Comparison of ENCODE assay signal across 1 mouse cellular context in genomic region chr5:110135293-110136086, GRCm38 (mm10).
A peak's percentile ranks its signal among the peaks of the same experiment; 100 is the strongest.
TF ChIP-seq lines count a peak whose summit lies in the region.

TSS of gene Chfr (plus strand) at chr5:110135842.

TF ChIP-seq in CH12.LX, 34 proteins besides CTCF, POLR2A, EP300 and RAD21 (continued from another document):
- TF ChIP-seq USF1 (IDR thresholded peaks at IDR 0.05; ENCODE audit: low read depth, low read length) (no peak), SIN3A (IDR thresholded peaks at IDR 0.05; ENCODE audit: low read length) (peak; percentile 100), BHLHE40 (IDR thresholded peaks at IDR 0.05; ENCODE audit: low read depth, low read length) (peak; percentile 60), ZKSCAN1 (IDR thresholded peaks at IDR 0.05; ENCODE audit: borderline replicate concordance, low read depth, low read length) (no peak), GABPA (IDR thresholded peaks at IDR 0.05; ENCODE audit: insufficient replicate concordance, low read depth, low read length) (peak; percentile 30; the same call in 1 of the 2 replicates), MAZ (IDR thresholded peaks at IDR 0.05; ENCODE audit: low read depth, low read length) (peak; percentile 84), E2F4 (IDR thresholded peaks at IDR 0.05; ENCODE audit: insufficient replicate concordance, low read depth, low read length) (no peak), MEF2A (IDR thresholded peaks at IDR 0.05; ENCODE audit: borderline replicate concordance, low read depth, low read length) (no peak; the same call in 1 of the 2 replicates), HCFC1 (IDR thresholded peaks at IDR 0.05; ENCODE audit: low read depth, low read length) (peak; percentile 96), IRF4 (IDR thresholded peaks at IDR 0.05; ENCODE audit: low read depth, low read length) (peak; percentile 52; the same call in 1 of the 2 replicates), ZMIZ1 (IDR thresholded peaks at IDR 0.05; ENCODE audit: low read depth, low read length) (no peak; the same call in 1 of the 2 replicates), CHD1 (IDR thresholded peaks at IDR 0.05; ENCODE audit: low read depth, low read length) (no peak), ELF1 (IDR thresholded peaks at IDR 0.05; ENCODE audit: low read depth, low read length) (peak; percentile 96), TCF12 (IDR thresholded peaks at IDR 0.05; ENCODE audit: low read depth, low read length) (peak; percentile 70), RCOR1 (conservative IDR thresholded peaks at IDR 0.05; ENCODE audit: low read depth, low read length) (no peak), MAFK (IDR thresholded peaks at IDR 0.05; ENCODE audit: insufficient replicate concordance, low read length) (no peak), POLR2AphosphoS2 (IDR thresholded peaks at IDR 0.05; ENCODE audit: low read depth, low read length) (peak; percentile 31; the same call in 1 of the 2 replicates), UBTF (IDR thresholded peaks at IDR 0.05; ENCODE audit: low read depth, low read length) (no peak), ZNF384 (IDR thresholded peaks at IDR 0.05; ENCODE audit: low read depth, low read length) (peak; percentile 97), MXI1 (IDR thresholded peaks at IDR 0.05; ENCODE audit: low read depth, low read length) (peak; percentile 93), TBP (conservative IDR thresholded peaks at IDR 0.05; ENCODE audit: low read depth, low read length) (0 out of 2 replicates have a peak, but pooled peaks have one; percentile 54)
